Mouse (Mus musculus) limb, embryonic 14.5 days (tissue): ENCODE results near the gene Bag1. TPM values are rescaled to one million over a fixed set of nuclear protein-coding genes. Genes with fewer than 3 reads are reported as not detected.

Experiments
- ATAC-seq: fragments of 200-750 bp; cut with Nextera tagmentation; 2 replicates; pipeline ENCODE4 v1.8.0; 2017; ENCODE audit warnings: low read depth, moderate number of reproducible peaks, moderate TSS enrichment; ENCODE audit not compliant: low FRiP score
- DNase-seq: peaks from one replicate; pipeline ENCODE4 v3.0.0-alpha.2; 2015; ENCODE audit warnings: low spot score
- H3K27ac ChIP-seq: fragments of 300-500 bp; sonication (generic); replicated peaks from 2 replicates; pipeline ENCODE4 v1.5.1; 2014; ENCODE audit warnings: low read depth, mild to moderate bottlenecking, low read length, moderate library complexity, mixed read lengths
- H3K27me3 ChIP-seq: fragments of 300-500 bp; sonication (generic); 2 replicates; pipeline ENCODE4 v1.6.1; 2014; ENCODE audit warnings: low read length, mixed read lengths; ENCODE audit not compliant: control insufficient read depth, insufficient read depth
- H3K36me3 ChIP-seq: fragments of 300-500 bp; sonication (generic); 2 replicates; pipeline ENCODE4 v1.6.1; 2014; ENCODE audit warnings: mild to moderate bottlenecking, low read length, moderate library complexity, mixed read lengths; ENCODE audit not compliant: control insufficient read depth, insufficient read depth
- H3K4me1 ChIP-seq: fragments of 300-500 bp; sonication (generic); 2 replicates; pipeline ENCODE4 v1.6.1; 2014; ENCODE audit warnings: antibody characterized with exemption, low read length, mixed read lengths; ENCODE audit not compliant: control insufficient read depth, insufficient read depth
- H3K4me2 ChIP-seq: fragments of 300-500 bp; sonication (generic); replicated peaks from 2 replicates; pipeline ENCODE4 v1.6.1; 2014; ENCODE audit warnings: low read depth, mild to moderate bottlenecking, low read length, moderate library complexity; ENCODE audit not compliant: severe bottlenecking
- H3K4me3 ChIP-seq: fragments of 300-500 bp; sonication (generic); replicated peaks from 2 replicates; pipeline ENCODE4 v1.5.1; 2014; ENCODE audit warnings: low read length
- H3K9ac ChIP-seq: fragments of 300-500 bp; sonication (generic); 2 replicates; pipeline ENCODE4 v1.6.1; 2014; ENCODE audit warnings: mild to moderate bottlenecking, low read depth, low read length, moderate library complexity; ENCODE audit not compliant: severe bottlenecking
- H3K9me3 ChIP-seq: fragments of 300-500 bp; sonication (generic); 2 replicates; pipeline ENCODE4 v1.6.1; 2016; ENCODE audit warnings: low read length; ENCODE audit not compliant: control insufficient read depth
- POLR2A ChIP-seq: fragments of 200-500 bp; IDR thresholded peaks from 2 replicates; pipeline ENCODE4 v1.8.0; 2012; ENCODE audit warnings: inconsistent platforms, mild to moderate bottlenecking, moderate library complexity, borderline replicate concordance; ENCODE audit not compliant: insufficient read depth, insufficient read length; ENCODE audit errors: extremely low read depth
- WGBS: fragments of 180-500 bp; shearing (Covaris S2); extraction: QIAGEN DNeasy Blood & Tissue Kit; methylation state at CpG from one replicate; pipeline ENCODE4 v1.1.7; 2014; 5-methylcytosine and 5-hydroxymethylcytosine counted together
- polyA plus RNA-seq, 2 experiments: library from polyadenylated mRNA; depleted of rRNA in 1 of 2; stranded (reverse) in 1 of 2; unstranded in 1 of 2; fragments of >200 nt; fragmentation: Nextera tagmentation in 1 of 2; extraction: Ambion mirVana in 1 of 2; gene quantifications; 2 replicates each; pipeline versions ENCODE4 v1.2.1 to v1.2.3; 2012 to 2014

Gene Bag1
- polyA plus RNA-seq, 2 experiments: 109 to 252 TPM

DNA sequence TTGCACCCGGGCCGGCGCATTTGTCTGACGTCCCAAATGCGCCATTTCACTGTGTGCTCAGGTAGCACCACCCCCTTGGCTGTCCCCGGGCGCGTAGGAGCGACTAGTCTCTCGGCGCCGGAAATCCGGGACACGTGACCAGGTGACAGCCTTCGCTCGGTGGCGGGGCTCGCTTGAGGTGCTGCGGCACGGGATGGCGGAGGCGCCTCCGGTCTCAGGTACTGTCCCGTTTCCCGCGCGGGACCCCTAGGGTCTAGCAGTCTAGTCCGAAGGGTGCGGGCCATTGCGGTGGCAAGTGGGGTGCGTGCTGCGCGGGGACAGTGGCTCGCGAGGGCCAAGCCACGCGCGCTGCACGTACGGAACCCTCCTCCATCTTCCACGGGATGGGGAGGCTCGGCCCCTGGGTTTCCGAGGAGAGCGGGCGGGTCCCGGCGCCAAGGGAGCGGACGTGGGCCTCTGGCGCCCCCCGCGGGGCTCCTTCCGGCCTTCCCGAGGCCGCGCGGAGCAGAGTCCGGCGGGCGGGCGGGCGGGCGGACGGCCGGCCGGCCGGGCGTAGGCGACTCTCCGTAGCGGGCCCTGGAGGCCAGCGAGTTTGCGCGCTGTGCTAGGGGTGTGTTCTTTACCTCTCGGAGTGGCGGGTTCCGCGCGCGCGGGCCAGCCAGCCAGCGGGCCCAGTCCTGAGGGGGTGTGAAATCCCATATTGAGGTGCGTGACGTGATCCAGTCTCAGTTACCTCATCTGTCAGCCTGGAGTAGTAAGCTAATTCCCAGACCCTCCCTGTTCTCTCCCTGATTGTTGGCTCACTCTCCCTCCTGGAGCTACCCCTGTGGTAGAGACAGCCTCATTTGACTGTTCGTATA lies 23.0 kb upstream of the Bag1 start, which contains the start of gene Nfx1:
Nfx1 (plus strand) TSS at position 65 of the 860 bp plus-strand sequence.
- H3K27me3 ChIP-seq: no peaks in the 10 kb centered on the region
- H3K4me3 ChIP-seq: peak within 1 kb of the TSS; percentile 79
- no peaks in the 10 kb centered on the region for H3K9me3 ChIP-seq
- peak; percentile 93 for ATAC-seq
- peak; percentile 97 for DNase-seq
- H3K36me3 ChIP-seq: peaks cover 14% of the 10 kb centered on the region
- TF ChIP-seq POLR2A: peak; percentile 44; the same call in 1 of the 2 replicates
- peak within 1 kb of the TSS; percentile 95 for H3K27ac ChIP-seq
- H3K9ac ChIP-seq: peak within 1 kb of the TSS; percentile 75
- H3K4me2 ChIP-seq: peak within 1 kb of the TSS; percentile 75
- under 1% methylated on average over 40 of the region's 85 CpGs for WGBS
- 0 out of 2 replicates have a peak, but pooled peaks cover 2% of the 10 kb centered on the region for H3K4me1 ChIP-seq

DNA sequence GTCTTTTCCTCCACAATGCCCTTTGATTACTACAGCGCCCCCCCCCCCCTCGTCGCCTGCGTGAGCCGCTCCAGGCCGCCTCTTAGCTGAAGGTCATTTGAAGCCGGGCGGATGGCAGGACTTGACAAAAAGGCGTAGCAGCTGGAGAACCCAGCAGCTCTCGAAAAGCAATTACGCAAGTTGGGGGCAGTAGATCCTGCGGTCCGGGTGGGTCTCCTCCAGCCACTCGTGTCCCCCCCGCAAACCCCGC lies 22.4 kb upstream of the Bag1 start:
- DNase-seq: no peak
- Histone ChIP-seq H3K9me3 (no peaks in the 10 kb centered on the region), H3K27ac (peak overlapping the region; percentile 95), H3K4me2 (peak overlapping the region; percentile 75), H3K9ac (peak overlapping the region; percentile 75), H3K27me3 (no peaks in the 10 kb centered on the region), H3K36me3 (peaks cover 19% of the 10 kb centered on the region), H3K4me1 (0 out of 2 replicates have a peak, but pooled peaks cover 2% of the 10 kb centered on the region), H3K4me3 (peak overlapping the region; percentile 79)
- ATAC-seq: peak; percentile 45
- TF ChIP-seq POLR2A: no peak
- WGBS: under 1% methylated on average over 15 of the region's 16 CpGs

DNA sequence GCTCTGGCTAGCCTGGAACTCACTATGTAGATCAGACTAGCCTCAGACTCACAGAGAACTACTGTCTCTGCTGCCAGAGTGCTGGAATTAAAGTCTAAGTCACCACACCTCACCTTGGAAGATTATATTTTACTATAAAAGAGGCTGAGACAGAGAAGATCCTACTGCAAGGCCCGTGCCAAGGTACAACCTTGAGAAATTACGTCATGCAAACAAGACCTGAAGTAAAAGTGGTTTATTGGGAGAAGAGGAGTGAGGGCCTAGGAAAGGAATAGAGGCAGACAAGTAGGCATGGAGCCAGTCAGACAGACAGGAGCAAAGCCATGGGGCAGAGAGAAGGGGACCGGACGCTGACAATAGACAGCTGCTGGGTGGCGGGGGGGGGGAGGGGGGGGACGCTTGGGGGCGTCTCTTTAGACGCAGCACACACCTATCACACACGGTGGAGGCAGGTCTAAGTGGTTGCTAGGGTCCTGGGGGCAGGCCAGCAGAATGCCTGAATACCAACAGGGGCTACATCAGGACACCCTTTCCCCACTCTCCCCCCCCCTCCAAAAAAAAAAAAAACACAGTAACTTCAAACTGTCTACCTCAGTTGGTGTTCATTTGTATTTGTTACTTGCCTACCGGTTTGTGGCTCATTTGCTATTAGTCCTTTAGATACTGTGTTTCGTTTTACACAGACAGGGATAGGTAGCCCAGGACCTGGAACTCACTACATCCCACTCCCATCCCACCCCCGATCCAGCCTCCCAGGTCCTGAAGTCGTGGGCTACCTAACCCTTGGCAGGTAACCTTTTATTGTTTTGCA lies 21.9 kb upstream of the Bag1 start:
- Histone ChIP-seq H3K9ac (peak overlapping the region; percentile 75), H3K36me3 (peaks cover 24% of the 10 kb centered on the region), H3K27me3 (no peaks in the 10 kb centered on the region), H3K4me3 (peak overlapping the region; percentile 79), H3K9me3 (no peaks in the 10 kb centered on the region), H3K27ac (peak overlapping the region; percentile 95), H3K4me2 (peak overlapping the region; percentile 75), H3K4me1 (0 out of 2 replicates have a peak, but pooled peaks cover 2% of the 10 kb centered on the region)
- DNase-seq (peak; percentile 9), ATAC-seq (no peak; the same call in 1 of the 2 replicates)
- WGBS: 11% methylated on average over 11 of the region's 13 CpGs
- no peak for TF ChIP-seq POLR2A

DNA sequence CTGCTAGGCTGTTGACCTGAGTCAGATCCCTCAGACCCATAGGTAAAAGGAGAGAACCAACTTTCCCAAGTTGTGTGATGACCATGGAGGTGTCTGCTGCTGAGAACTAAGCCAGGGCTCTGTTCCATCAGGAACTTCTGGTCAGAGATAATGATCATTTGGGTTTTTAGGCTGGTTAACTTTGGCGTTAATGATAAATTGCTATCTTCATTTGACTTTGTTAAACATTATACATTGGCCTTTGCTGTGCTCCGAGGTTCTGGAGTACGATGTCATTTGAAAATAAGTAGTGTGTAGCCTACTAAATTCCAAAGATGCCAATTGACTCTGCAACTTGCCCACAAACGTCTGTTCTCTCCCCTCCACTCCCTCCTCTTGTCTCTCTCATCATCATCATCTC lies 21.1 kb upstream of the Bag1 start:
- no peak for ATAC-seq

DNA sequence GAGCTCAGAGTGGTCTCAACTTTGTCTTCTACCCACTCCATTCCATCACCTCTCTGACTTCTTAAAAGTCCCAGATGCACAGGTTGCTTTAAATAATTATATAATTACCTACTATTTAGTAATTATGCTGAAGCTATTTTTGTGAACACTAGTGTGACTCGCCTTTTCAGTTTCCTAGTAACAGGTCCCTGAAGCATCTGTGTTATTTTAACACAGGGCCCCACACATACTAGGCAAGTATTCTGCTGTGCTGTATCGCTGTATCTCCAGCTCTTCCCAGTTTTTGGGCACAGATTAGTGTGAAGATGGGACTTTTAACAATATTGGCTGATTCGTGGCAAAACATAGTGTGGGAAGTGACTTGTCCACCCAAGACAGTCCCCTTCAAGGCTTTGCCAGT lies 15.4 kb upstream of the Bag1 start:
- Histone ChIP-seq H3K4me2 (no peak overlapping the region), H3K4me3 (no peak overlapping the region), H3K9me3 (no peaks in the 10 kb centered on the region), H3K27ac (no peak overlapping the region), H3K9ac (no peak overlapping the region), H3K36me3 (peaks cover 76% of the 10 kb centered on the region), H3K27me3 (no peaks in the 10 kb centered on the region), H3K4me1 (no peaks in the 10 kb centered on the region)
- WGBS: 91% methylated on average over 3 of the region's 3 CpGs
- DNase-seq: no peak
- no peak for ATAC-seq
- TF ChIP-seq POLR2A: no peak

More for the DNA sequence above, 21.1 kb upstream of the Bag1 start:
- H3K36me3 ChIP-seq: peaks cover 28% of the 10 kb centered on the region
- H3K9ac ChIP-seq: no peak overlapping the region
- no peak for TF ChIP-seq POLR2A
- DNase-seq: no peak
- no peak overlapping the region for H3K27ac ChIP-seq
- 0 out of 2 replicates have a peak, but pooled peaks cover 2% of the 10 kb centered on the region for H3K4me1 ChIP-seq
- no peak overlapping the region for H3K4me3 ChIP-seq
- no peaks in the 10 kb centered on the region for H3K9me3 ChIP-seq
- H3K4me2 ChIP-seq: no peak overlapping the region
- WGBS: 79% methylated on average over 4 of the region's 4 CpGs
- no peaks in the 10 kb centered on the region for H3K27me3 ChIP-seq
